Mouse (Mus musculus): ENCODE data around the gene Rasl11b.

Gene Rasl11b

DNA sequence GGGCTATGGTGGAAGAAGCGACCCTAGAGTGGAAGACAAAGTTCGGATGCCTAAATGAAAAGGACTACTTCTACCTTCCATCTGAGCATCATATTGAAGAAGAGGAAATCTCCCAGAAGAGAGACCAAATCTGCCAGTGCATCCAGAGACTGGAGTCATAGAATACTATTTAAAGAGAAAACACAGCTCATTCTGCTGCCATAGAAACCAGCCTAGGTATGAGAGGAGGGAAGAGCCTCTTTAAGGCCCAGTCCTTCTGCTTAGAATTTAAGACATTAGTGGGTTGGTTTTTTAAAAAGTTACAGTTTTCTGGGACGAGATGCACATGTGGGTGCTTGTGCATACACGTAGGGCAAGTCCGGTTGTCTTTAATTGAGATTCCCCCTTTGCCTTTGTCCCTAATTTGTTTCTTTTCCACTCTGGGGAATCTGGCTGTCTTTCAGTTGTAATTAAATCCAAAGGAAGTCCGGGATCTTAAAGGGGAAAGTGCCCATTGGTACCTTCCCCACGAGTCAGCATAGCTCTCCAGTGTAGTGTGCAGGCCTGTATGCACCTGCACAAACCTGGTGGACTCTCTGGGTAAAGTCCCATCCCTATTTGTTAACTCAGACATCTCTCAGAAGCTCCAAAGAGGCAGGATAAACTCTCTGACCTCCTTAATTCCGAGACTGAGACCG is 5.5 kb upstream of the Rasl11b start:
- DNase-seq: no peak

DNA sequence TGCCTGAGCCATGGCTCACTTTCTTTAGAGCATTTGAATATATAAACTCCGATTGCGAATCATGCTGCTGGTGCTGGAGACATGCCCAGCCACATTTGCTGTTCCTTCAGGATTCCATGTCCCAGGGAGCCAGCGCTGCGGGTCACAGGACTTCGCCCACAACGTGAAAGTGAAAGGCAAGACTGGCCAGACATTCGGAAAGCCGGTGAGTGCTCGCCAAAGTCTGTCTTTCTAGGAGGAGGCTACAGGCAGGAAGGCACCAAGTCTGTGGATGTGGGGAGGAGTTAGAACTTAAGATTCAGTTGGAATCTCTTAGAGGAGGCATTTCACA is 5.0 kb upstream of the Rasl11b start:
- no peak for DNase-seq

DNA sequence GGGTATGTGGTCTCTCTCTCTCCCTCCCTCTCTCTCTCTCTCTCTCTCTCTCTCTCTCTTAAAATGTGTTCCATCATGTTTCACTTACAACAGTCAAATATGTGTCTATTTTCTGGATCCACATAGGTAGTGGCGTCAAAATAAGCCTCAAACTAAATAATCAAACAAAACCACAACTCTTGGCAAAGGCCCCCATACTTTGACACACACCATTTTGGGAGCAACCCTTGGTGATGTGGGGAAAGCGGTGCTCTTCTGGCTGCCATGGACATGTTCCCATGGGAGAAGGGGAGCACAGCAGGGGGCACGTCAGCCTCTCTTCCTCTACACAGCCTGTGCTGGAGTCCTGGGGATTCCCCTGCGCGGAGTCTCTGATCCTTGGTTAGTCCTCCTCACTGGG is 4.2 kb upstream of the Rasl11b start:
- no peak for DNase-seq

DNA sequence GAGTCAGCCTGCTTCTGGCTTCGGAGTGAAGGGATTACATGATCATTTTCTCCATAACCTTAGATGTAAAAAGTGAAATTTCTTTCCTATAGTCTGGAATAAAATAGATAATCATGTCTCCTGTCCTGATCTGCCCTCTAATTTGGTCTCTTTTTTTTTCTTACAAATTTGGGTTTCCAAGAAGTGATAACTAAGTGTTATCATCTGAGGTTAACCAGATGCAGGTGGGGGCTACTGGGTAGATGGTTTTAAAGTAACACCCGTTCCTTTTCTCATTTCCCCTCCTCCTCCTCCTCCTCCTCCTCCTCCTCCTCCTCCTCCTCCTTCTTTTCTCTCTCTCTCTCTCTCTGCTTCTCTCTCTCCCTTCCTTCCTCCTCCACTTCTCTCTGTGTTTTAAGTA is 2.1 kb upstream of the Rasl11b start:
- no peak for DNase-seq

DNA sequence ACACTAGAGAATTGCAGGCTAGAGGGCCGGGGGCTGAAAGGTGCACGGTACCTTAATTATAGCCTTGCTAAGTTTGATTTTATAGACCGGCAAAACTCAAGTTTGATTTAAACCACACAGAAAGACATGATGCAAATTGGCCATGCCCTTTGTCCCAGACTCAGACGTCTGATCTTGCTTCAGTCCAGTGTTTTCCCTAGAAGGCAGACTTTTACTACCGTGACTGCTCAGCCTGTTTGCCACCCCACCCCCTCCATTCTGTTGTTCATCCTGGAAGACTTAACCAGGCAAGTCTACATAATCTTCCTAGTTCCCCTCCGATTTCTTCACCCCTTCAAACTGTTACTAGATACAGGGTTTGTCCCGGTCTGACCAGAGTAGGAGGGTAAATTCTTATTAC is 1.5 kb upstream of the Rasl11b start:
- DNase-seq: no peak

DNA sequence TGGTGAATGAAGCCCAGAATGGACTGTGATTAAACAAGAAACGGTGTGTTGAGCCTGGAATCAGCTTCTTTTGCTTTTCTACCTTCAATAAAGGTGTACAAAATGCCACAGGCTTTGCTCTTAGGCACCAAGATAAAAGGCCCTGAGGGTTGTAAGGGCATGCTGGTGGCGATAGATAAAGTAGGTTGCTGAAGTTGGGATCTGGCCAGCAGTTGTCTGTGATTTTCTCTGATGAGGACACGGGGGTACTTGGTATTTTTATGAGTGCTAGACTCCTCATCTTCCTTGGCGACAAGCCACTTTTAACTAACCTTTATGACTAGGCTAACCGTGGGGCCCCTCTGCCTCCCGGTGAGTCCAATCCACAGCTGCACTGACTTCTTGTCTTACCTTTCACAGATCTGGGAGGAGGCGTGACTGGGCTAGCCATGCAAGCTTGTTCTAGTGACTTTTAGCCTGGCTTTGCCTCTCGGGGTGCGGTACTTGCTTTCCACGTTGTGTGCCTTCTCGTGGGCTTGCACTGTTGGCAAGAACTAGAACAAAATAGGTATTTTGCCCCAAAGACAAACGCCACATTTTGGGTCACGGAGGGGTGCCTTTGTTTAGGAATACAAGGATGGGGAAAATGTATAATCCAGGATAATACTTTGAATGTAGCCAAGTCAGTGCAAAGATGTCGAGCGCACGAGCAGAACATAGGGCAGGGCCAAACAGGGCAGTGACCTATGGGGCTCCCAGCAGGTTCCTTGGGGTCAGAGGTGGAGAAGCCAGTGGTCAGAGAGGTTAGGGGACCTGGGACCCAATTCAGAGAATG is 852 bp upstream of the Rasl11b start:
- no peak for DNase-seq

DNA sequence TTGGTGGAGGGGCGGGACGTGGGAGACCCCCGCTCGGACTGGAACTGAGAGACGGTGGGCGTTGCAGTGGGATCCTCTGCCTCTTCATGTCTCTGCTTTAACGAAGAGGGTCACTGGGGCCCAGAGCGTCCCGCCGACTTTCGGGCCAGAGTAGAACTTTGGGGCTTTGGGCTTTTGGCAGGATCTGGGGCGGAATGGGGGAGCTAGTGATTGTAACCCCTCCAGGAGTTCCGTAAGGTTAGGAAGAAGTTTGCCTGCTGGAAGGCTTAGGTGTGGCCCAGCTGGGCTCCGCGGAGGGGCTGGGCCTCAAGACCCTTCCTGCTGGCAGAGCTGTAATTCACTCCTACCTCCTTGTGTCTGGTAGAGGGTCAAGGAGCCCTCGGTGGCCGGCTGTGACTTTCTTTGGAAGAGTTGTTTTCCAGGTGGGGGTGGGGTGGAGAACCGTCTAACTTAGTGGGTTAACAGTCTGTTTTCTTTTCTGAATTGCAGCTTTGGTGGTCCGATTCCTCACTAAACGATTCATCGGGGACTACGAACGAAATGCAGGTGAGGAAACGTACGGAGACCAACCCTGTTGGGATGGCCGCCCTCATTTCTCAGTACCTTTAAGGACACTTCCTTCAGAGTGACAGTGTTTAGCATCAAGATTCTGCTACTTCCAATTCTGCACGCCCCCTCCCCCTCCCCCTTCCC is 674 bp downstream of the Rasl11b start:
- peak; percentile 34 to 48 for DNase-seq

DNA sequence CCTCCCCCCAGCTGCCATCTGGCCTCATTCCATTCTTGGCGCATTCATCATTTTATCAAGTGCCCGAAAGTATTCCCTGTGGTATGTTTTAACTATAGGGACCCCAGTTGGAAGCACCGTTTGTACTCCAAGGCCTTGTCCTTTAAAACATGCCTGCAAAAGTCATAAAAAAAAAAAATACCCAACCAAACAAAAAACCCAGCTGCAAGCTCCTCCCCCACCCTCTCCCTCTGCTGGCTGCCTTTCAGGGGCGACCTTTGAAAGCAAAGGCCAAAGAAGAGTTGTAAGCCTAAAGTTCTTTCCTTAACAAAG is 1.2 kb downstream of the Rasl11b start:
- DNase-seq: no peak

DNA sequence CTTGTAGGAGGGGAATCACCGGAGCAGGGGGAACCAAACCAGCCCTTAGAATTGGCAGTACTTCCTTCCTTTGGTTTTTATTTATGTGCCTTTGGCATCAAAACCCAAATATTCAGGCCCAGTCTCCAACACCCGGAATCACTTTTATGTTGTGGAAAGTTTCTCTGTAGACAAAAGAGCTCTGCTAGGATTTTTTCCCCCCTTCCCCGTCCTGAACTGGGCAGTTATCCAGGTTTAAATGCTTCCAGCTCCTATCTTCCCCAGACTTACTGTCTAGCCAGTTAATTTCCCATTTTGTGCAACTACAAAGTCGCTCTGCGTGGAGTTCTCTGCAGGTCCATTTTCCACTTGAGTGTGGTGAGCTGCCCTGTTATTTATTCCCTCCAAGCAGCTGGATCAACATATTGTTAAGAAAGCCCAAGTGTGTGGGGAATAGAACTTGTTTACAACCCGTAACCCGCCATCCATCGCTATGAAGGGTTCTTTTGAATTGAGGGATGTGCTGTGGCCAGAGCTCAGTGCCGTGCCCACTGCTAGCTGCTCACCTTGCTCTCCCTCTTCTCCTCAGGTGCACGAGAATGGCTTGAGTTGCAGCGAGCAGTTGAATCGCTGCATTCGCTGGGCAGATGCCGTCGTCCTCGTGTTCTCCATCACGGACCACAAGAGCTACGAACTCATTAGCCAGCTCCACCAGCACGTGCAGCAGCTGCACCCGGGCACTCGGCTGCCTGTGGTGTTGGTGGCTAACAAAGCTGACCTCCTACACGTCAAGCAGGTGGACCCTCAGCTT is 2.6 kb downstream of the Rasl11b start:
- DNase-seq: no peak

DNA sequence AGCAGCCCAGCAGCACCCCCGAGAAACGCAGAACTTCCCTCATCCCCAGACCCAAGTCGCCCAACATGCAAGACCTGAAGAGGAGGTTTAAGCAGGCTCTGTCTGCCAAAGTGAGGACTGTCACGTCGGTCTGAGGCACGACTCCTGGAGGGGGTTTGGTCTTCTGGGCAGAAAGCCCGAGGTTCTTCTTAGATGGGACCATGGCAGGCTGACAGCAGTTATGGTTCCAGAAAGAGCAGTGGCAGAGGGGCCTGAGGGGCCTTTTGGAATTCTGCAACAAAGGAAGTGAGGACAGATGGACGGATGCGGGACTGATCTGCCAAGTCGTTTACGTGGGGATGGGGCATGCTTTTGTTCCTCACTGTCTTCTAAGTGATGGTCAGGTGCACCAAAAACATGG is 3.4 kb downstream of the Rasl11b start:
- peak; percentile 41 to 50 for DNase-seq

DNA sequence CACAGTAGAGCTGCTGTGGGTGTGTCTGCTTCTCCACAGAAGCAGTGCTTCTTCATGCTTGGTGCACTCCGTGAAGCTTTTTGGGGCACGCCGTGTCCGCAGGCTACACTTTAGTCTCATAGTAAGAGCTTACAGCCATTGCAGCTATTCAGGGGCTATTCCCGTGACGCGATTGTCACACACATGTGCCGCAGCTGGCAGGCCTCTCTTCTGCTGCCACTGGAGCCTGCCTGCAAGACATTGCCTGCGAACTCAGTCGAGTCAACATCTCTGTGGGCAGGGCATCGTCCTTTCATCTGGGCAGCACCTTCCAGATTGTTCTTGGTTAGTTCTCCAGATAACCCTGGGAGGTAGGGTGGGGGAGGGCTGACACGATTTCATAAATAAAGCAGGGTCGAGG is 4.7 kb downstream of the Rasl11b start:
- DNase-seq: no peak

DNA sequence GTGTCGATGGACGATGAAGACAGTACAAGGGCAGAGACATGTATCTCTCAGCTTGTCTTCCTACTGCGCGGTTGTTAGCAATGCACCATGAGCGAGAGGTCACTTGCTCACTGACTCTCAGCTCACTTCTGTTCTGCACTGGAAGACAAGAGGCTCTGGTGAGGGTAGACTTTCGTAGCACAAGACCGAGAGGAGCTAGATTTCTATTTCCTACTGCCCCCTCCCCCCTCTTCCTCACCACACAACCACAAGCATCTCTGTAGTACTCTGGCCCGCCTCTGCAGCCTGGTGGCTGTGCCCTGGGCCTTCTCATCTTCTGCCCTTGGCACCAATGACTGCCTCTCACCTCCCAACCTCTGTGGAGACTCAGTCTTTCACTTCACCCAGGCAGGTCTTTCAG is 5.4 kb downstream of the Rasl11b start:
- no peak for DNase-seq

DNA sequence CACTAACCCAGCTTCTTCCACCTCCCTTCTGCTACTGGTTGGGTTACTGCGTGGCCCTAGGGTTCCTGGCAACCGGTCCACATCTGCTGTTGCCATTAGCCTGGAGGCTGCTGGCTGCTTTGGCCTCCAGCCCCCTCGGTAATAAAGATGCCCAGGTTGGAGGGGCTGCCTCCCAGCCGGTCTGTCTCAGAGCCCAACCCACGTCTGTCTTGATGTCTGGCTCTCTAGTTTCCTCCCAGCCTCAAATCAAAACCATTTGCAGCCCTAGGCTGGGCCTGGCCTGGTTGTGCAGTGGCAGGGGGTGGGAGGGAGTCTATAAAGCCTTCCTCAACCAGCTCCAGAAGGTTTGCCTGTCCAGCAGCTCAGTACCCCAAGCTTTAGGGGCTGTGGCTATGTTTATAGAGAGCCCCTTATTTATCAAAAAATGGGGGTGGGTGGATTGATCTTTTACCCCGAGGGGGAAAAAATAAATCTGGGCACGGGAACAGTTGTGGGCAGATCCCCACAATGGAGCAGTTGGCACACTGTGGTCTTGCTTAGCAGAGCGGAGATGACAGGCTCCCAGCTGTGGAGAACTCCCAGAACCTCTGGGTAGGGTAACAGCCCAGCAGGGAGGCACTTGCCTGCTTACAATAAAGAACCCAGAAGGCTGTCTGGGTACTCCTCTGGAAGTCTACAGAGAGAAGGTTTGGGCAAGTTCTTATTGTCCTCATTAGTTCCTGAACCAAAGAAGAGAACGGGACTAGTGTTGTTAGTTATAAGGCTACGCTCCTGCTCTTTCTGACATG is 6.7 kb downstream of the Rasl11b start:
- peak; percentile 45 to 46 for DNase-seq

DNA sequence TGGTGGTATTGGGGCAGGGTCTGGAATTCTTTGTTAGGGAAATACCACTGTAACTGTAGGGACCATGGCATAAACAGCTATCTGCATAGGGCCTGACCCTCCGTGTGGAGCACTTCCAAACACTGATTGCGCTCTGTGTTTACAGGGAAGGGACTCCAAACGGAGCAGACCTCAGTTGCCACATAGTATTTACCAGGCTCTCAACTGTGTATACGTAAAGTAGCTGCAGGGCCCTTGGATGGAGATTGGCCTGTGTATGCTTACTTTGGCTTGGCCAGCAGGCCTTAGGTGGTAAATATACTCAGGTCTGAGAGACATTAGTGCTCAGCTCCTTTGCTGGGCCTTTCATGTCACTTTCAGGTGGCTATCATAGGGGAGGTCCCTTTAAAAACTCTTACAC is 7.4 kb downstream of the Rasl11b start:
- DNase-seq: no peak

DNA sequence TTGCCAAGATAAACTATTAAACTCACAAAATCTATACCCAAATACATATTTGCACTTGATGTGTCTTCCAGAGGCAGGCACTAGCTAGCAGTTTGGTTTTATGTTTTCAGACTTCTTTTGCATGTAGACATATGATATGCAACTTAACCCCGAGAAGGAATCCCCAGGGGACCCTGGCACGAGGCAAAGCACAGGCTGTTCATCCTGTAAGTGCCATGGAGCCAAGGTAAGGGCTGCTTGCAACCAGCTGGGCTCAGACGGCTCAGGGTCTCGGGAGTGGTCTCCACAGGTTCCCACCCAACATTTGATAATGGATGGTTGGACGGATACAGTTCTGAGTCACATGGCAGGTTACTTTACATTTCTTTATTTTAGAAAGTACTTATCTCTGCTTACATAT is 9.4 kb downstream of the Rasl11b start:
- no peak for DNase-seq

DNA sequence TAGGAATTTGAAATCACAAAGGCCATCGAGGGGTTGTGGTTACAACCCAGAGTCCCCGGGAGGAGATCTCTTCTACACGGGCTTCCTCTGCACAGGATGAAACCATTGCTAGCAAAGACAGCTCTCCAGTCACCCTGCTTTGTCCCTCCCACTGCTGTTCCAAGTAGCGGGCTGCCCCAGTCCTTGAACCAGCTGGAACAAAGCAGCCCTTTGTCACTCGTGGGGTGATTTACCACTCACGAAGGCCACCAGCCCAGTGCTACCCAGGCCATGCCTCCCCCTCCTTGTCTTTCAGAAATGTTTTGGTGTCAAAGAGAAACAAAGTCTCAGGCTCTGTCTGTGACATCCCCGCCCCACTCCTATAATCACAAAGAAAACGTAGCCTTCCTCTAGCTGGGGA is 10.4 kb downstream of the Rasl11b start:
- DNase-seq: no peak

DNA sequence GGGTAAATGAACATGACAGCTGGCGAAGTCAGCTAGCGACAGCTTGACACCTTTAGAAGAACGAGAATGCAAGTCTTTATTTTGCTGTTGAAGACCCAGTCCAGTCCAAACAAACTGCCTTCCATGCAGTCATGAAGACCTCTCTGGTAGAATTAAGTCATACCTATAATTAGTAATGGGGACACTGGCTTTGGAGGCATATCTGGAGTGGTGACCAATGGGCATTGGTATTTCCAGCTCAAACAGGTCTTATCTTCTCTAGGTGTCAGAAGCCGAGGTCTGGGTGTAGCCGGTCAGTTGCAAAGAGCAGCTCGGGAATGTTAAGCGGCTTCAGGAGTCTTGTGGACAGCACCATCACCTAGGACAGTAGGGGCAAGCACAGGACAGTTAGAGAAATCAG is 11.0 kb downstream of the Rasl11b start:
- no peak for DNase-seq

DNA sequence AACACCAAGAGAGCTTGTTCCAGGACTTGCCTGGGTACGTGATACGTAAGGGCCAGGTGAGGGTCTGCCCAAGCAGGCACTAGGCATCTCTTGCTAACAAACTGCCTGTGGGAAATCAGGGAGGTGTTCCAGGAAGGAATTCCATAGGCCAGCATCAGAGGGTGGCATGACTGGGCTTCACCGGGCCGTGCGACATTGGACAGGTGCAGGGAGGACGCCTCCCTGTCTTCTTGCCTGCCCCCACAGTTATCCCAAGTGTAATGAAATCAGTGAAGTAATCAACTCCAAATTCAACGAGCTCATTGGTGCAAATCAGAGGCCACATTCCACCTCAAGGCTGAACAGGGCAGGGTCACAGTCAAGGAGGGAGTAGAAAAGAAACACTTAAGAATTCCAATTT is 11.6 kb downstream of the Rasl11b start:
- no peak for DNase-seq

DNA sequence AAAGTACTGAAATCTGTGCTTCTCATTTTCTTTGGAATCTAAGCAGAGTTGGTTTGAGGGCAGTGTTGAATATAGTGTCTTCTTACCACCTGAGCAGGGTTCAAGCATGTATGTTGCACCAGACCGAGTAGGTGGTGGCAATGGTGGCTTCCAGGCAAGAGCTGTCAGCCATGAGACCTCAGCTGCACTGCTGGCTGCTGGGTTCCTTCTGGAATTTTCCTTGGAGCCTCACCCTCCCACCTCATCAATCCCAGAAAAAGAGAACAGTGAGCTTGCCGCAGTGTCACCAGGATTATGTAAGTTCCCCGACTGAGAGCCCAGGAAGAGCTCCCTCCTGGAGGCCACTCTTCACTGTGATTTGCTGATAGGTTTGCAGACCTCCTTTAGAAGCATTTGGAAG is 12.1 kb downstream of the Rasl11b start:
- no peak for DNase-seq

DNA sequence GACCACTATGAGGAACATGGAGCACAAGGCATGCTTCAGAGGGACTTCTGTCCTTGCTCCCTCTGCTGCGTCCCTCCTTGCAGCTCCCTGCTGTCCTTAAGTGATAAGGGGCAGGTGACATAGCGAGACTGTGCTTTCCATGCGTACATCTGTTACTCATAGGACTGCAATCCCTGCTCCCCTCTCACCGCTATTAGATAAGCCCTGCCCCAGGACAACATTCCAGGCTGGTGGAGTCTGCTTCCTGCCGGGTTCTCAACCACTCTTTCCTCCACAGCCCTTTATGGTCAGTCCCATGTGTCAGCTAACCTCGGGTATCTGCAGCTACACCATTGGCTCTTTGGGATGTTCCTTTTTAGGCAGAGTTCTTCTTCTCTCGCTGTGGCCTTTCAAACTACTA is 13.4 kb downstream of the Rasl11b start:
- DNase-seq: no peak

DNA sequence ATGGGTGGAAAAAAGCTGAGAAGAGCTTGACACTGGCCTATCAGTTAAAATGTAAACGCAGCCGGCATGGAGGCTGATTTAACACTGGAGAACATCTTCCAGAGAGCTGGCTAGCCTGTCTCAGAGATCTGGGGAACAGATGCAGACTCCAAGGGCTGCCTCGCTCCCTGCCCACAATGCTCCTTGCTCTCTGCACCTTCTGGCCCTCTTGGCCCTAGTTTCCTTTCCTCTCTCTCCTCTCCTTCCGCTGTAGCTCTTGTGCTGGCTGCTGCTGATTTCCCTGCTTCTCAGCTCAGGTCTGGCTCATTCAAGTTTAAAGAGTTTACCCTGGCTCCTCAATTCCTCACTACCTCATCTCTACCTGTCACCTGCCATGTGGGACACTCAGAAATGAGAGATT is 14.6 kb downstream of the Rasl11b start:
- peak; percentile 41 to 47 for DNase-seq

DNA sequence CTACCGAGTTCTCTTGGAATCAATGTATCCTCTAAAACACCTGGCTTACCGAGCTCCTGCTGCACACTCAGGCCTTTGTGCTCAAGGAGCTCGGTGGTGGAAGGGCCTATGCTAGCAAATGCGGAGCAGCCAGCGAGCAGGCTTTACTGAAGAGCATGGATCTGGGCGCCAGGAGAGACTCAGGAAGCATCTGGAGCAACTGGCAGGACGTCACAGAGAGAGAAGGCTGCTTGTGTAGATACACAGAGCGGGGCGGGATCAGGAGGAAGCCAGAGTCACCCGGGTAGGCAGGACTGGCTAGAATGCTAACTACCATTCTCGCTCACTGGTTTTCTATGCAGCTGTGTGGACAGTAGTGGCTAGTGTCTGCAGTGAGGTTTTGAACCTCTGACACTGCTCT is 16.3 kb downstream of the Rasl11b start:
- no peak for DNase-seq

Data from cerebellum, postnatal 14 days (tissue).